Mouse (Mus musculus) hindbrain, embryonic 16.5 days (tissue): ENCODE results near the gene Eva1c. TPM values are rescaled to one million over a fixed set of nuclear protein-coding genes. Genes with fewer than 3 reads are reported as not detected.

Experiments used
- ATAC-seq: fragments of 200-750 bp; cut with Nextera tagmentation; 2 replicates; pipeline ENCODE4 v1.8.0; 2017; ENCODE audit warnings: moderate TSS enrichment, moderate library complexity
- H3K27ac ChIP-seq: fragments of 300-500 bp; sonication (generic); 2 replicates; pipeline ENCODE4 v1.5.1; 2014; ENCODE audit warnings: low read depth, mild to moderate bottlenecking, control low read depth, low read length, moderate library complexity
- H3K27me3 ChIP-seq: fragments of 300-500 bp; sonication (generic); replicated peaks from 2 replicates; pipeline ENCODE4 v1.6.1; 2014; ENCODE audit warnings: low read length; ENCODE audit not compliant: control insufficient read depth, insufficient read depth
- H3K36me3 ChIP-seq: fragments of 300-500 bp; sonication (generic); 2 replicates; pipeline ENCODE4 v1.6.1; 2014; ENCODE audit warnings: mild to moderate bottlenecking, low read length, moderate library complexity, mixed read lengths; ENCODE audit not compliant: control insufficient read depth, insufficient read depth
- H3K4me1 ChIP-seq: fragments of 300-500 bp; sonication (generic); 2 replicates; pipeline ENCODE4 v1.6.1; 2014; ENCODE audit warnings: low read depth, low read length; ENCODE audit not compliant: control insufficient read depth, insufficient read depth
- H3K4me2 ChIP-seq: fragments of 300-500 bp; sonication (generic); 2 replicates; pipeline ENCODE4 v1.6.1; 2014; ENCODE audit warnings: mild to moderate bottlenecking, low read length, control low read depth, moderate library complexity
- H3K4me3 ChIP-seq: fragments of 300-500 bp; sonication (generic); 2 replicates; pipeline ENCODE4 v1.5.1; 2014; ENCODE audit warnings: mild to moderate bottlenecking, low read length, control low read depth, moderate library complexity
- H3K9ac ChIP-seq: fragments of 300-500 bp; sonication (generic); 2 replicates; pipeline ENCODE4 v1.6.1; 2014; ENCODE audit warnings: low read depth, mild to moderate bottlenecking, control low read depth, low read length, moderate library complexity
- H3K9me3 ChIP-seq: fragments of 300-500 bp; sonication (generic); 2 replicates; pipeline ENCODE4 v1.6.1; 2014; ENCODE audit warnings: mild to moderate bottlenecking, low read length, moderate library complexity; ENCODE audit not compliant: control insufficient read depth
- WGBS: fragments of 180-500 bp; shearing (Covaris S2); extraction: QIAGEN DNeasy Blood & Tissue Kit; methylation state at CpG from one replicate; pipeline ENCODE4 v1.1.7; 2014; 5-methylcytosine and 5-hydroxymethylcytosine counted together
- polyA plus RNA-seq: library from polyadenylated mRNA; unstranded; fragments of >200 nt; fragmentation: Nextera tagmentation; extraction: Ambion mirVana; gene quantifications from 2 replicates; pipeline ENCODE4 v1.2.1, GENCODE M21; 2015

Gene Eva1c
- polyA plus RNA-seq, 1 experiment from 2014 or later: 4.4 TPM

DNA sequence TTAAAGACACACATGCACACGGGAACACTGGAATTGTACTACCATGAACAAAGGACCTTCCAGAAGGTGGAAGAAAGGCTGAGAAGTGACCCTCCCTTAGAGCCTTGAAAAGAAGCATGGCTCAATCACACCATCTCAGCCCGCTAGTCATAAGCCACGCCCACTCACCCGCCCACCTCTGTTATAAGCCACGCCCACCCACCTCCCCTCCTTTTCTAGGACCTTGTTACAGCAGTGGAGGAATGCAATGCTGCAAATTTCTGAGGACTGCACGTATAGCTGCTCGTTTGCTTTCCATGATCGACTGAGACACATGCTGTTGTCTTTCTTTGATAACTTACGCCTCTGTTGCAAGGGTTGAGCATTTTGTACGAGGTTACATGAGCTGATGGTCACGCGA lies 22.7 kb downstream of the Eva1c start:
- WGBS: 44% methylated on average over 12 of the region's 12 CpGs

GRCm38 (mm10) chr16:90850881-90851280 lies 24.4 kb downstream of the Eva1c start:
- no peaks in the 10 kb centered on the region for H3K36me3 ChIP-seq
- WGBS: 43% methylated on average over 7 of the region's 7 CpGs
- H3K4me3 ChIP-seq: no peak overlapping the region
- H3K27ac ChIP-seq: no peak overlapping the region
- ATAC-seq: peak; percentile 65; the same call in 1 of the 2 replicates
- no peak overlapping the region for H3K4me2 ChIP-seq
- no peak overlapping the region for H3K9ac ChIP-seq
- no peaks in the 10 kb centered on the region for H3K27me3 ChIP-seq
- no peaks in the 10 kb centered on the region for H3K4me1 ChIP-seq
- H3K9me3 ChIP-seq: no peaks in the 10 kb centered on the region

More for the DNA sequence above, 22.7 kb downstream of the Eva1c start:
- no peaks in the 10 kb centered on the region for H3K27me3 ChIP-seq
- H3K27ac ChIP-seq: no peak overlapping the region
- H3K4me2 ChIP-seq: no peak overlapping the region
- ATAC-seq: no peak
- no peaks in the 10 kb centered on the region for H3K36me3 ChIP-seq
- H3K9me3 ChIP-seq: no peaks in the 10 kb centered on the region
- H3K4me1 ChIP-seq: no peaks in the 10 kb centered on the region; the same call in 1 of the 2 replicates
- no peak overlapping the region for H3K9ac ChIP-seq
- H3K4me3 ChIP-seq: no peak overlapping the region

- no peak for ATAC-seq
- 64% methylated on average over 11 of the region's 11 CpGs for WGBS
These were observed 25.3 kb downstream of the Eva1c start for GRCm38 (mm10) chr16:90851621-90852334.

DNA sequence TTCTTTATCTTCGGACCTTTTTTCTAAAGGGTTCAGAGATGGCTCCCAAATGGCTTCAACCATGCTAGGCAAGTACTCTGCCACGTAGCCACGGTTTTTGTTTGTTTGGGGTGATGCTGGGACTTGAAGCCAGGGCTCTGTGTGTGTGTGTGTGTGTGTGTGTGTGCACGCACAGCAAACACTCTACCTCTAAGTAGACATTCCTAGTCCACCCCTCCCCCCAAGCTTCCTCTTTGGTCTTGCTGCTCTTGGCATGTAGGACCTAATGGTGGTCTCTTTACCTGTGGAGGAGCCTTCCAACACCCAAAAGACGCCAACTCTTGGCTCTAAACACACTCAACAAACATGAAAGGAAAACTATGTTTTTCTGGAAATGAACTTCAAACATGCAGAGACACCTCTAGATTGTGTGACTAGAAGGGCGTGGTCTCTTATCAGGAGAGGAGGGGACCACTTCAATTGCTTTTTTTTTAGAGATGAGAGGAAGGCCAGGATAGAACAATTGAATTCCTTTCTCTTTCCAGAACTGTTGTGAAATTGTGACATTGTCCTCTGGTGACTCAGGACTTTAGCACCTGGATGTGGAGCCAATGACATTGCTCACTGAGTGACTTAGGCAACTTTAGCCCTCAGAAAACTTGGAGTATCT lies 30.2 kb downstream of the Eva1c start:
- no peaks in the 10 kb centered on the region for H3K9me3 ChIP-seq
- no peaks in the 10 kb centered on the region for H3K27me3 ChIP-seq
- no peak overlapping the region for H3K4me3 ChIP-seq
- no peak overlapping the region for H3K4me2 ChIP-seq
- 85% methylated on average over 6 of the region's 6 CpGs for WGBS
- H3K36me3 ChIP-seq: no peaks in the 10 kb centered on the region
- no peak for ATAC-seq
- no peak overlapping the region for H3K27ac ChIP-seq
- H3K9ac ChIP-seq: no peak overlapping the region
- no peaks in the 10 kb centered on the region for H3K4me1 ChIP-seq

More at GRCm38 (mm10) chr16:90851621-90852334, 25.3 kb downstream of the Eva1c start:
- Histone ChIP-seq H3K36me3 (no peaks in the 10 kb centered on the region), H3K4me2 (no peak overlapping the region), H3K9me3 (no peaks in the 10 kb centered on the region), H3K4me1 (no peaks in the 10 kb centered on the region), H3K27ac (no peak overlapping the region), H3K4me3 (no peak overlapping the region), H3K27me3 (no peaks in the 10 kb centered on the region), H3K9ac (no peak overlapping the region)

- 88% methylated on average over 4 of the region's 4 CpGs for WGBS
These were observed 31.7 kb downstream of the Eva1c start for GRCm38 (mm10) chr16:90858206-90858605.

GRCm38 (mm10) chr16:90863036-90863435 lies 36.5 kb downstream of the Eva1c start:
- Histone ChIP-seq H3K9me3 (no peaks in the 10 kb centered on the region), H3K36me3 (no peaks in the 10 kb centered on the region), H3K27me3 (no peaks in the 10 kb centered on the region), H3K9ac (no peak overlapping the region), H3K27ac (no peak overlapping the region), H3K4me2 (no peak overlapping the region), H3K4me1 (peaks cover 3% of the 10 kb centered on the region; the same call in 1 of the 2 replicates), H3K4me3 (no peak overlapping the region)
- ATAC-seq: no peak
- 83% methylated on average over 3 of the region's 3 CpGs for WGBS

More at GRCm38 (mm10) chr16:90858206-90858605, 31.7 kb downstream of the Eva1c start:
- no peak overlapping the region for H3K4me2 ChIP-seq
- no peak overlapping the region for H3K27ac ChIP-seq
- H3K9ac ChIP-seq: no peak overlapping the region
- H3K9me3 ChIP-seq: no peaks in the 10 kb centered on the region
- H3K4me1 ChIP-seq: no peaks in the 10 kb centered on the region
- H3K4me3 ChIP-seq: no peak overlapping the region
- no peak for ATAC-seq
- H3K27me3 ChIP-seq: no peaks in the 10 kb centered on the region
- no peaks in the 10 kb centered on the region for H3K36me3 ChIP-seq

GRCm38 (mm10) chr16:90863468-90864046 lies 37.0 kb downstream of the Eva1c start:
- 80% methylated on average over 10 of the region's 10 CpGs for WGBS
- no peak for ATAC-seq
- no peak overlapping the region for H3K9ac ChIP-seq
- H3K4me3 ChIP-seq: no peak overlapping the region
- no peaks in the 10 kb centered on the region for H3K9me3 ChIP-seq
- H3K4me2 ChIP-seq: no peak overlapping the region
- H3K4me1 ChIP-seq: peaks cover 3% of the 10 kb centered on the region; the same call in 1 of the 2 replicates
- no peaks in the 10 kb centered on the region for H3K36me3 ChIP-seq
- no peaks in the 10 kb centered on the region for H3K27me3 ChIP-seq
- H3K27ac ChIP-seq: no peak overlapping the region

GRCm38 (mm10) chr16:90864693-90865092 lies 38.2 kb downstream of the Eva1c start:
- peaks cover 3% of the 10 kb centered on the region; the same call in 1 of the 2 replicates for H3K4me1 ChIP-seq
- 72% methylated on average over 7 of the region's 7 CpGs for WGBS
- no peak for ATAC-seq
- no peak overlapping the region for H3K9ac ChIP-seq
- H3K27ac ChIP-seq: peak overlapping the region; percentile 64
- no peaks in the 10 kb centered on the region for H3K9me3 ChIP-seq
- H3K4me3 ChIP-seq: no peak overlapping the region
- H3K36me3 ChIP-seq: no peaks in the 10 kb centered on the region
- H3K4me2 ChIP-seq: no peak overlapping the region
- no peaks in the 10 kb centered on the region for H3K27me3 ChIP-seq

- peaks cover 3% of the 10 kb centered on the region; the same call in 1 of the 2 replicates for H3K4me1 ChIP-seq
- H3K27me3 ChIP-seq: no peaks in the 10 kb centered on the region
- no peak overlapping the region for H3K4me3 ChIP-seq
- H3K4me2 ChIP-seq: no peak overlapping the region
- no peak overlapping the region for H3K9ac ChIP-seq
- peak; percentile 86 for ATAC-seq
- H3K36me3 ChIP-seq: no peaks in the 10 kb centered on the region
- H3K27ac ChIP-seq: peak overlapping the region; percentile 63
- 49% methylated on average over 9 of the region's 9 CpGs for WGBS
- no peaks in the 10 kb centered on the region for H3K9me3 ChIP-seq
These were observed 39.1 kb downstream of the Eva1c start for GRCm38 (mm10) chr16:90865652-90866051.
